Mouse (Mus musculus) spleen, adult 2 months (tissue): ENCODE measurements around the gene Ecpas.

Source experiments
- CTCF ChIP-seq: fragments of 200-500 bp; IDR thresholded peaks from 2 replicates; pipeline ENCODE4 v1.5.1; 2011; ENCODE audit warnings: mild to moderate bottlenecking, inconsistent platforms; ENCODE audit not compliant: insufficient read depth, insufficient read length, insufficient replicate concordance; ENCODE audit errors: extremely low read depth
- POLR2A ChIP-seq: fragments of 200-500 bp; IDR thresholded peaks from 2 replicates; pipeline ENCODE4 v1.6.1; 2011; ENCODE audit warnings: low read depth, low read length, inconsistent platforms

DNA sequence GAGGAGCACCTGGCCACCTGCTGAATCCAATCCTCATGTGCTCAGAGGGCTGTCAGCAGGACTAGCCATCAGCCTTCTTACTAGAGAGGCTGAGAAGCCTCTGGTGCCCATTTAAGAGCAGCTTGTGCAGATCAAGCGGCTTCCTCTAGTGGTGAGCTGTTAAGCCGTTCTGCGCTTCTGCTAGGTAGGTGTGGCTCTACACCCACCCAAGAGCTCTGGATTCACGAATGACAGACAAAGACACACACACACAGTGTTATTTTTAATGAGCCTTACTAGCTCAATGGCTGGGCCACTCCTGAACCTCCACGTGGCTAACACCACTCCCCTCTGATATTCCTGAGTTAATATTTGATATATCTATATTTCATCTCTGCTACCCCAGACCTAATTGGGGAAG lies 13.1 kb upstream of the Ecpas start:
- TF ChIP-seq CTCF (no peak), POLR2A (no peak)
